In genomic region chr15:103240160-103241028, GRCm38 (mm10) we compare ENCODE assay signal across 8 mouse cellular contexts. TPM values are rescaled to one million over a fixed set of nuclear protein-coding genes. Genes with fewer than 3 reads are reported as not detected.
DNase-seq lines count a peak whose midpoint lies in the region; ATAC-seq and TF ChIP-seq lines count a peak whose summit lies in the region.

Hnrnpa1 (plus strand) TSS chr15:103240432.

- peak within 1 kb of the TSS; percentile 99 for H3K9ac ChIP-seq in ES-E14 (ENCODE audit: insufficient read depth, low read depth, low read length, poor library complexity, severe bottlenecking)
- peak within 1 kb of the TSS; percentile 87 for H3K9ac ChIP-seq in forebrain, embryonic 15.5 days (replicated peaks)

- DNase-seq in ES-E14 (ENCODE audit: low read depth, low spot score): peak; percentile 98
- DNase-seq in cerebellum, adult 11-12 months: peak; percentile 97
- DNase-seq in heart, postnatal 25 days (ENCODE audit: low spot score): peak; percentile 93
- peak; percentile 93 to 98 for DNase-seq in layer of hippocampus, adult 18-20 months (ENCODE audit: low spot score in 2 of 2)
- peak; percentile 87 for DNase-seq in lung, adult 2 months
- DNase-seq in thymus, adult 2 months: peak; percentile 93

- WGBS in forebrain, embryonic 15.5 days: under 1% methylated on average over 47 of the region's 47 CpGs
- under 1% methylated on average over 47 of the region's 47 CpGs for WGBS in lung, adult 2 months
- under 1% methylated on average over 47 of the region's 47 CpGs for WGBS in thymus, adult 2 months

- ATAC-seq in forebrain, embryonic 15.5 days (replicated peaks): peak; percentile 94
- ATAC-seq in neutrophil, adult 5-6 weeks (ENCODE audit: extremely low read depth, insufficient number of reproducible peaks, low FRiP score, poor library complexity, severe bottlenecking): peak; percentile 87

- H3K9me3 ChIP-seq in ES-E14 (ENCODE audit: control insufficient read depth, insufficient read depth, low read depth, low read length): no peaks in the 10 kb centered on the region
- H3K9me3 ChIP-seq in forebrain, embryonic 15.5 days: no peaks in the 10 kb centered on the region

- peak within 1 kb of the TSS; percentile 97 for H3K27ac ChIP-seq in ES-E14 (ENCODE audit: insufficient read depth, low read depth, low read length, poor library complexity, severe bottlenecking)
- peak within 1 kb of the TSS; percentile 96 for H3K27ac ChIP-seq in forebrain, embryonic 15.5 days (replicated peaks)
- H3K27ac ChIP-seq in thymus, adult 2 months (ENCODE audit: control insufficient read depth, insufficient read depth, low read length): peak within 1 kb of the TSS; percentile 93

- H3K27me3 ChIP-seq in forebrain, embryonic 15.5 days: no peaks in the 10 kb centered on the region
- no peaks in the 10 kb centered on the region for H3K27me3 ChIP-seq in thymus, adult 2 months (ENCODE audit: control insufficient read depth, insufficient read depth, low read length)

- H3K36me3 ChIP-seq in ES-E14 (ENCODE audit: control insufficient read depth, insufficient read depth, low read length, poor library complexity, severe bottlenecking): peaks cover 38% of the 10 kb centered on the region
- peaks cover 38% of the 10 kb centered on the region for H3K36me3 ChIP-seq in forebrain, embryonic 15.5 days
- peaks cover 34% of the 10 kb centered on the region for H3K36me3 ChIP-seq in thymus, adult 2 months (ENCODE audit: control insufficient read depth, insufficient read depth, low read length)

- H3K4me2 ChIP-seq in forebrain, embryonic 15.5 days (replicated peaks): peak within 1 kb of the TSS; percentile 88

- no peak for TF ChIP-seq CTCF in lung, adult 2 months (IDR thresholded peaks at IDR 0.05; ENCODE audit: insufficient read depth, low read length)
- TF ChIP-seq CTCF in thymus, adult 2 months (IDR thresholded peaks at IDR 0.05; ENCODE audit: borderline replicate concordance, control insufficient read depth, extremely low read depth, insufficient read depth, low read length, poor library complexity): no peak

- TF ChIP-seq POLR2A in lung, adult 2 months (IDR thresholded peaks at IDR 0.05; ENCODE audit: borderline replicate concordance, extremely low read depth, low read depth, low read length): peak; percentile 95; the same call in 1 of the 2 replicates
- peak; percentile 74 for TF ChIP-seq POLR2A in thymus, adult 2 months (IDR thresholded peaks at IDR 0.05; ENCODE audit: control insufficient read depth, extremely low read depth, insufficient read depth, low read length, poor library complexity)

- H3K4me3 ChIP-seq in ES-E14 (ENCODE audit: insufficient read depth in 1 of 2, low read depth in 1 of 2, low read length in 2 of 2, poor library complexity in 1 of 2, severe bottlenecking in 1 of 2): peak within 1 kb of the TSS; percentile 93 to 94
- H3K4me3 ChIP-seq in forebrain, embryonic 15.5 days: peak within 1 kb of the TSS; percentile 83
- peak within 1 kb of the TSS; percentile 78 for H3K4me3 ChIP-seq in lung, adult 2 months (replicated peaks; ENCODE audit: extremely low read depth, low read depth, low read length)
- peak within 1 kb of the TSS; percentile 84 for H3K4me3 ChIP-seq in thymus, adult 2 months (ENCODE audit: control insufficient read depth, insufficient read depth, low read length)

- intact Hi-C loops in heart, postnatal 25 days (cut with DNase I): no loop called here

- peaks cover 4% of the 10 kb centered on the region in 2 experiments; a peak in 3 of 4 replicates for H3K4me1 ChIP-seq in ES-E14 (ENCODE audit: control insufficient read depth in 2 of 2, insufficient read depth in 2 of 2, low read length in 2 of 2, poor library complexity in 1 of 2)
- H3K4me1 ChIP-seq in forebrain, embryonic 15.5 days: peaks cover 59% of the 10 kb centered on the region
- H3K4me1 ChIP-seq in lung, adult 2 months (ENCODE audit: control insufficient read depth, insufficient read depth, low read length): no peaks in the 10 kb centered on the region
- peaks cover 8% of the 10 kb centered on the region for H3K4me1 ChIP-seq in thymus, adult 2 months (replicated peaks; ENCODE audit: control insufficient read depth, insufficient read depth, low read length)

- in situ Hi-C loops in ES-E14 (cut with MboI; ENCODE audit: low sequenced_read_pairs in 2 of 2, unreplicated experiment in 2 of 2): no loop called here

TF ChIP-seq in ES-E14, 5 proteins besides CTCF, POLR2A, EP300 and RAD21:
- TF ChIP-seq HCFC1 (IDR thresholded peaks at IDR 0.05; ENCODE audit: borderline replicate concordance, insufficient read depth, low read length) (peak; percentile 18; the same call in 1 of the 2 replicates), CHD2 (IDR thresholded peaks at IDR 0.05; ENCODE audit: low read depth, low read length) (peak; percentile 81), ZNF384 (IDR thresholded peaks at IDR 0.05; ENCODE audit: low read depth, low read length) (no peak; the same call in none of the 2 replicates), MAFK (IDR thresholded peaks at IDR 0.05; ENCODE audit: insufficient read depth, low read depth, low read length) (no peak), ZC3H11A (IDR thresholded peaks at IDR 0.05; ENCODE audit: borderline replicate concordance, low read depth, low read length) (no peak)

RNA-seq across cellular contexts. Expression of gene Hnrnpa1, which starts in this region (rescaled TPM):
- total RNA-seq in ES-E14 (2012; rRNA removed): 321 and 519 TPM in 2 replicates
- polyA plus RNA-seq in forebrain, embryonic 15.5 days (2015; fragmentation: Nextera tagmentation; extraction: Ambion mirVana): 995 and 1,028 TPM in 2 replicates
- 100 to 1,000 TPM; 133 to 153 TPM for total RNA-seq in heart, postnatal 25 days (2021)
- total RNA-seq in layer of hippocampus, adult 18-20 months (2021): 100 to 1,000 TPM; 239 to 256 TPM
- 49.1 and 93.5 TPM in 2 replicates for polyA plus RNA-seq in lung, adult 2 months (2012; rRNA removed)
- 345 and 352 TPM in 2 replicates for total RNA-seq in neutrophil, adult 5-6 weeks (2017)
- 155 and 178 TPM in 2 replicates for polyA plus RNA-seq in thymus, adult 2 months (2012; rRNA removed)

Comparison
In these comparisons a context has a peak if more than half of its experiments do, and no peak if none do; other contexts are left out.
1. Peak in every context shown above with its lines: DNase-seq, ATAC-seq, H3K4me3 ChIP-seq and H3K27ac ChIP-seq.